Mouse (Mus musculus) frontal cortex, postnatal 25 days (tissue): ENCODE data around the gene Rcn1.

Experiments used
- DNase-seq, 2 experiments: peaks; one replicate each; pipeline ENCODE4 v3.0.0; 2022; ENCODE audit warnings: low spot score in 2 of 2

Rcn1 gene

GRCm38 (mm10) chr2:105337171-105337875 is 61.8 kb downstream of the Rcn1 start:
- no peak for DNase-seq

- DNase-seq: no peak
Observed at GRCm38 (mm10) chr2:105336314-105337027, 62.6 kb downstream of the Rcn1 start.
